Mouse (Mus musculus): Measurements from ENCODE around the gene Gp2.

The Gp2 gene

GRCm38 (mm10) chr7:119459185-119459584 lies at the start of gene Gp2:
Gene Gp2 (minus strand): TSS chr7:119459285.
- DNase-seq (ENCODE audit: low spot score), result no peak

GRCm38 (mm10) chr7:119490041-119490780 lies 31.1 kb upstream of the Gp2 start:
- no peak for DNase-seq (ENCODE audit: low spot score)

GRCm38 (mm10) chr7:119486683-119487082 lies 27.6 kb upstream of the Gp2 start:
- DNase-seq (ENCODE audit: low spot score), result no peak

GRCm38 (mm10) chr7:119484154-119484553 lies 25.1 kb upstream of the Gp2 start:
- DNase-seq (ENCODE audit: low spot score), result no peak

- no peak for DNase-seq (ENCODE audit: low spot score)
These were observed 20.2 kb upstream of the Gp2 start, which contains the start of gene Umod for GRCm38 (mm10) chr7:119479256-119479655. Gene Umod (minus strand): TSS chr7:119479282.

GRCm38 (mm10) chr7:119476500-119477389 lies 17.7 kb upstream of the Gp2 start:
- DNase-seq (ENCODE audit: low spot score), result no peak

DNA sequence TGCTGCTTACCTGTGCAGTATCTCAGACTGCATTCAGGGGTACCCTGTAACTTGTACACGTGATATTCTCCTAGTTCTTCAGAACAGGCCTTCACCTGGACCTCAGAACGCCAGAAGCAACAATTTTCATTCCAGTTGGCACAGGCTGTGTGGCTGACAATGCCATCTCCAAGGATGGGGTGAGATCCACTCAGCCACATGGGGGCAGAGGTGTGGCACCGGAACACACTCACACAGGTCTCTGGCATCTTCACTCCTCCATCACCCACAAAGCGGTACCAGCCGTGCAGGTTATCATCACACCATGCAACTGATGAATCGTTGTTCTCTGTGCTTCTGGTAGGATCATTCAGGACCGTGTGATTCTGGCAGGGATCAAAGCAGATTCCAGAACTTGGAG lies 4.9 kb downstream of the Gp2 start:
- DNase-seq (ENCODE audit: low spot score), result no peak

GRCm38 (mm10) chr7:119443849-119444248 lies 15.2 kb downstream of the Gp2 start:
- DNase-seq (ENCODE audit: low spot score), result no peak

GRCm38 (mm10) chr7:119441938-119442337 lies 17.1 kb downstream of the Gp2 start:
- no peak for DNase-seq (ENCODE audit: low spot score)

DNA sequence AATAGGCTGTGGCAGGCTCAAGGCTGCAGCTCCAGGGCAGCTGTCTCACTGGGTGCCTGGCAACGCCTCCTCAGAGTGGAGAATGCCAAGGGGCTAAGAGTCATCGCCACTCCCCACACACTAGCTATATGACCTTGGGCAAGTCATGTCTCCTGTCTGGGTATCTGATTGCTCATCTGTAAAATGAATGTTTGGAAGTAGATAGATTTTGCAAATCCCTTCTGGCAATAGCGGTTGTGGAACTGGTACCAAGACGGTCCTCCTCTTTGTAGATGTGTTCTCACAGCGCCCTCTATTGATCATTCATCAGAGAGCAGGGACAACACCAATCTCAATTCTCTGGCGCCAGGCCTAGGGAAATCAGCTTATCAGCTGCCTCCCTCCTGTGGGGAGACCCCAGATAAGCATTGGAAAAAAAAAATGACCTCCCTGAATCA lies 31.9 kb downstream of the Gp2 start:
- no peak for DNase-seq (ENCODE audit: low spot score)

DNA sequence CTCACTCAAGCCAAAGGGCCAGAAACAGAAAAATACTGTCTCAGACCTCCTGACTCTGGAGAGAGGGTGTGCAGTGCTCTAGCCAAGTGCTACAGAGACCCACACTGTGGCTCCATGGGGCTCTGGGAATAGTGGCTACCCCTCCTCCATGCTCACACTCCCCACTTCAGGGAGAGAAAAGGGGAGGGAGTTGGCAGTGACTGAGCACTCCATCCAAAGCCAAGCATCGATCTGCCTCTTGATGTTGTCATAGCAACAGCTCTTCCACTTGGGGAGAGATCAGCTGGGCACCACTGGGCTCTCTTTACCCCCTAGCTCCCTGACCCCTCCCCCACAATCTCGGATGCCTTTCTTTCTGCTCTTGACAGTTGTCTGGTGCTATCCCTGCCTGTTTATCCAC lies 38.4 kb downstream of the Gp2 start:
- no peak for DNase-seq (ENCODE audit: low spot score)

DNA sequence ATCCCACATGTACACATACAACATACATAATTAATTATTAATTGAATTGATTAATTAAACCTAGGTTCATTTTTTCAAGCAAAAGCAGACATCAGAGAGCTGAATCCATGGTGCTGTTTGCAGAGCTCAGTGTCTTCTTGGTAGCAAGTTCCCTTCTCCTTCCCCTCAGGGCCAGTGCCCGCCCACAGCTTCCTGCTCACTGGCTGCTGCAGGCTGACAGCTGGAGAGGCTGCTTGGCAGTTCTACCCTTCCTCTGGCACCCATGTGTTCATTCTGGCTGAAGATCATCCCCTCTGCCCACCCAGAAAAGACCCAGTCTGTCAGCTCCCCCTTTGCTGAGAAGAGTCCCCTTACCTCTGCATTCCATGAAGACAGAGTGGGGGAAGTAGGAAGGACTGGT lies 40.6 kb downstream of the Gp2 start:
- DNase-seq (ENCODE audit: low spot score), result no peak

DNA sequence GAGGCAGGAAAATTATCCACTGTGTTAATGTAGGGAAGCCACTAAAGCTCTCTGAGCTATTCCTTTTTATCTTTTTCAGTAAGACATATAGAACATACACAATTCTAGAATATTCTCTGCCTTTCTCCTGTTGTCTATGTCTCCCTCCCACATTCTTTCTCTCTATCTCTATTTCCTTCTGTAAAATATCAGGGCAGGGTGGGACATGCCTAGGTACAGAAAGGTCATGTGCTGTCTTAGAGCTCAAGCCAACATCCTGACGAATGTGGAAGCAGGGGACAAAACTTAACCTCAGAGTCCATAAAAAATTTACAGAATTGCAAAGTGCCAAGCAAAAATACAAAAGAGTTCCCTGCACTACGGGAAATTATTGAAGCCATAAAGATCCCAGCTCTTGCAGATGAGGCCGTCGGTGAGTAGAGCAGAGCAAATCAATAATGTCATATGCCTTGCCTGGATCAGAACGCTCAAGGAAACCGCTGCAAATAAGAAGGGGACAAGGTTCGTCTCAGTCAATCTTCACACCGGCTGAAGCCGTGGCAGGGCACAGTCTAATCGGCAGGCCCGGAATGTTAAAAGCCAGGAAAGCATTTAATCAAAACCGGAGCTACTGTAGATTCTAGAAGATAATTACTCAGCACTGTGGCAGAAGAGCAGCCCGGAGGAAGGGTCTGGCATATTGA lies 64.9 kb downstream of the Gp2 start:
- no peak for DNase-seq (ENCODE audit: low spot score)
